Mouse (Mus musculus) midbrain, embryonic 11.5 days (tissue): Measurements from ENCODE around the gene Sgsm2. TPM values are rescaled to one million over a fixed set of nuclear protein-coding genes. Genes with fewer than 3 reads are reported as not detected.

ENCODE experiments used
- ATAC-seq: fragments of 200-750 bp; cut with Nextera tagmentation; 2 replicates; pipeline ENCODE4 v1.8.0; 2017; ENCODE audit warnings: moderate TSS enrichment, moderate library complexity; ENCODE audit not compliant: low FRiP score
- DNase-seq: peaks from one replicate; pipeline ENCODE4 v3.0.0; 2015; ENCODE audit warnings: low spot score; ENCODE audit errors: missing footprints
- H3K27ac ChIP-seq: fragments of 300-500 bp; sonication (generic); 2 replicates; pipeline ENCODE4 v1.5.1; 2014; ENCODE audit warnings: low read depth, low read length
- H3K27me3 ChIP-seq: fragments of 300-500 bp; sonication (generic); 2 replicates; pipeline ENCODE4 v1.6.1; 2014; ENCODE audit warnings: mild to moderate bottlenecking, low read length, moderate library complexity, mixed read lengths; ENCODE audit not compliant: control insufficient read depth, insufficient read depth
- H3K36me3 ChIP-seq: fragments of 300-500 bp; sonication (generic); 2 replicates; pipeline ENCODE4 v1.6.1; 2014; ENCODE audit warnings: mild to moderate bottlenecking, low read length, moderate library complexity, mixed read lengths; ENCODE audit not compliant: control insufficient read depth, insufficient read depth
- H3K4me1 ChIP-seq: fragments of 300-500 bp; sonication (generic); 2 replicates; pipeline ENCODE4 v1.6.1; 2014; ENCODE audit warnings: low read length; ENCODE audit not compliant: control insufficient read depth, insufficient read depth
- H3K4me2 ChIP-seq: fragments of 300-500 bp; sonication (generic); 2 replicates; pipeline ENCODE4 v1.6.1; 2014; ENCODE audit warnings: mild to moderate bottlenecking, moderate library complexity
- H3K4me3 ChIP-seq: fragments of 300-500 bp; sonication (generic); 2 replicates; pipeline ENCODE4 v1.5.1; 2014; ENCODE audit warnings: low read depth, low read length
- H3K9ac ChIP-seq: fragments of 300-500 bp; sonication (generic); 2 replicates; pipeline ENCODE4 v1.6.1; 2014; ENCODE audit warnings: low read length
- H3K9me3 ChIP-seq: fragments of 300-500 bp; sonication (generic); 2 replicates; pipeline ENCODE4 v1.6.1; 2016; ENCODE audit warnings: low read length; ENCODE audit not compliant: control insufficient read depth
- WGBS: fragments of 180-500 bp; shearing (Covaris S2); extraction: QIAGEN DNeasy Blood & Tissue Kit; methylation state at CpG from one replicate; pipeline ENCODE4 v1.1.7; 2014; 5-methylcytosine and 5-hydroxymethylcytosine counted together
- polyA plus RNA-seq: library from polyadenylated mRNA; unstranded; fragments of >200 nt; fragmentation: Nextera tagmentation; extraction: Ambion mirVana; gene quantifications from 2 replicates; pipeline ENCODE4 v1.2.1, GENCODE M21; 2014

Gene Sgsm2
- polyA plus RNA-seq, 1 experiment from 2014 or later: 6.8 TPM

DNA sequence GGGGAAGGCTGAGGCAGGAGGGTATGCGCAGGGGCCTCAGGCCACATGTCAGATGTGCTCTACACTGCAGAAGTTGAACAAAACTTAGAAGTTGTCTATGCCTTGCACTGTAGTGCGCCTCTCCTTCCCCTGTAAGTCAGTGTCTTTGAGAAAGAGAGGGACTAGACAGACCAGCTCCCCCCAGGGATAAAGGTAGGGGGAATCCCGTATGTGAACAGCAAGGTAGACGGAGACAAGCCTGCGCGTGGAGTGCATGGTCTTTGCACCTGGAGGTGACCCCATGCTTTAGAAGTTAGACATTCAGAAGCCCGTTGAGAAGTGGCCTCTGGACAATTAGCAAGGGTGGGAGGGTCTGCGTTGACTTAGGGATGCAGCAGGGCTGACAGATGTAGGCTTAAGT is 56.1 kb downstream of the Sgsm2 start:
- Histone ChIP-seq H3K4me2 (no peak overlapping the region), H3K27me3 (no peaks in the 10 kb centered on the region), H3K9ac (peak overlapping the region; percentile 5; the same call in 1 of the 2 replicates), H3K9me3 (peaks cover 3% of the 10 kb centered on the region; the same call in 1 of the 2 replicates), H3K27ac (no peak overlapping the region), H3K4me1 (peaks cover 15% of the 10 kb centered on the region), H3K36me3 (peaks cover 6% of the 10 kb centered on the region; the same call in 1 of the 2 replicates), H3K4me3 (no peak overlapping the region)
- ATAC-seq: no peak
- DNase-seq: no peak
- 89% methylated on average over 8 of the region's 8 CpGs for WGBS

DNA sequence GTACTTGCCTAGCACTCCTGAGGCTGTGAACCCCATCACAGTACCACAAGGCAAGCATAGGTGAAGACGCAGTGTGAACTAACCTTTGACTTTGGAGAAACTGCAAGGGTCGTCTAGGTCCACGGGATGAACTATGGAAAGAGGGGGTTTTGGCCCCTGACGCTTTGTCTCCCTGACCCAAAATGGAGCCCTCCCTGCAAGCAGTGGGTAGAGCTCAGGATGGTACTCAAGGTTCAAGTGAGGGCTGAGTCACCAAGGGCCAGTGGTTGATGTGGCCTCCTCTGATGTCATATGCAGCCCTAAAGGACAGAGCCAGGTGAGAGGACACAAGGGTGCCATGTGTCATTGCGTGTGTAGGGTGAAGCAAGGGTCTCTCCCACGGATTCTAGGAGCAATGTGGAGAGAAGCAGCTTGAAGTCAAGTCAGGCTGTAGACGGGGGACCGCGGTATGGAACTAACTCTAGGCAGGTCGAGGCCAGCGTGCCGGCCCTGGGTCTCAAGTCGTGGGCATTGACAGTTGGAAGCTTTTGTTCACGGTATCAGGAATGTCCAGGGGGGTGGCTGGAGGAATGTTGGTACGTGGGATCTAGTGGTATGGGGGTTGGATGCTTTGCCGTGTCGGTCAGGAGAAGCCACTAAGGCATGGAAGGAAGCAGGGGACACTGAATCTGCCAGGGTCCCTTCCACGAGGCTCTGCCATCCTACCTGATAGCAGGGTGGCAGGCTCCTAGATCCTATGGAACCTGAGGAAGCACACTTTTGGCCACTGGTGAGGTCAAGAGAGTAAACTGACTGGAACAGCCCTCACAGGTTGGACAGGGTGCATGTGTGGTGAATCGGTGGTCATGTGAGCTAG is 56.8 kb downstream of the Sgsm2 start:
- no peaks in the 10 kb centered on the region for H3K9me3 ChIP-seq
- no peak overlapping the region for H3K4me3 ChIP-seq
- WGBS: 92% methylated on average over 19 of the region's 19 CpGs
- no peak overlapping the region for H3K9ac ChIP-seq
- H3K27ac ChIP-seq: no peak overlapping the region
- ATAC-seq (no peak), DNase-seq (no peak)
- H3K4me2 ChIP-seq: no peak overlapping the region
- H3K4me1 ChIP-seq: peaks cover 15% of the 10 kb centered on the region
- no peaks in the 10 kb centered on the region for H3K27me3 ChIP-seq
- H3K36me3 ChIP-seq: peaks cover 4% of the 10 kb centered on the region; the same call in 1 of the 2 replicates

- Histone ChIP-seq H3K4me3 (no peak overlapping the region; the same call in 1 of the 2 replicates), H3K9me3 (no peaks in the 10 kb centered on the region), H3K4me2 (peak overlapping the region; percentile 90), H3K27ac (no peak overlapping the region; the same call in 1 of the 2 replicates), H3K27me3 (no peaks in the 10 kb centered on the region), H3K36me3 (peaks cover 4% of the 10 kb centered on the region; the same call in 1 of the 2 replicates), H3K9ac (no peak overlapping the region), H3K4me1 (peaks cover 19% of the 10 kb centered on the region)
- WGBS: 51% methylated on average over 6 of the region's 6 CpGs
- DNase-seq (no peak), ATAC-seq (no peak)
Observed at GRCm38 (mm10) chr11:74838971-74839370, 57.9 kb downstream of the Sgsm2 start.

- peak; percentile 73 for ATAC-seq
- H3K9ac ChIP-seq: peak overlapping the region; percentile 71
- no peaks in the 10 kb centered on the region for H3K9me3 ChIP-seq
- peak overlapping the region; percentile 82 for H3K27ac ChIP-seq
- H3K4me1 ChIP-seq: peaks cover 22% of the 10 kb centered on the region
- peak overlapping the region; percentile 58 for H3K4me3 ChIP-seq
- H3K27me3 ChIP-seq: no peaks in the 10 kb centered on the region
- WGBS: under 1% methylated on average over 35 of the region's 35 CpGs
- peaks cover 4% of the 10 kb centered on the region; the same call in 1 of the 2 replicates for H3K36me3 ChIP-seq
- DNase-seq: peak; percentile 98
- peak overlapping the region; percentile 90 for H3K4me2 ChIP-seq
Observed at GRCm38 (mm10) chr11:74838441-74838840, 58.4 kb downstream of the Sgsm2 start.

GRCm38 (mm10) chr11:74837694-74838431 is 59.0 kb downstream of the Sgsm2 start:
- Histone ChIP-seq H3K9me3 (no peaks in the 10 kb centered on the region), H3K27me3 (no peaks in the 10 kb centered on the region), H3K36me3 (peaks cover 3% of the 10 kb centered on the region; the same call in 1 of the 2 replicates), H3K9ac (peak overlapping the region; percentile 71), H3K4me1 (peaks cover 27% of the 10 kb centered on the region), H3K4me2 (peak overlapping the region; percentile 90), H3K4me3 (peak overlapping the region; percentile 58), H3K27ac (peak overlapping the region; percentile 82)
- DNase-seq (peak; percentile 97), ATAC-seq (peak; percentile 84)
- under 1% methylated on average over 53 of the region's 54 CpGs for WGBS

GRCm38 (mm10) chr11:74837056-74837693 is 59.7 kb downstream of the Sgsm2 start:
- H3K4me2 ChIP-seq: peak overlapping the region; percentile 90
- no peaks in the 10 kb centered on the region for H3K36me3 ChIP-seq
- peak overlapping the region; percentile 82; the same call in 1 of the 2 replicates for H3K27ac ChIP-seq
- H3K9me3 ChIP-seq: no peaks in the 10 kb centered on the region
- peak overlapping the region; percentile 71 for H3K9ac ChIP-seq
- H3K4me3 ChIP-seq: peak overlapping the region; percentile 58
- no peaks in the 10 kb centered on the region for H3K27me3 ChIP-seq
- H3K4me1 ChIP-seq: peaks cover 32% of the 10 kb centered on the region
- DNase-seq (no peak), ATAC-seq (no peak)
- 46% methylated on average over 16 of the region's 16 CpGs for WGBS

- Histone ChIP-seq H3K27me3 (no peaks in the 10 kb centered on the region), H3K9ac (no peak overlapping the region), H3K4me2 (no peak overlapping the region; the same call in 1 of the 2 replicates), H3K27ac (no peak overlapping the region), H3K9me3 (no peaks in the 10 kb centered on the region), H3K4me3 (no peak overlapping the region), H3K4me1 (peaks cover 32% of the 10 kb centered on the region), H3K36me3 (no peaks in the 10 kb centered on the region)
- ATAC-seq (no peak), DNase-seq (no peak)
- WGBS: 90% methylated on average over 22 of the region's 22 CpGs
Observed at GRCm38 (mm10) chr11:74836225-74837055, 60.4 kb downstream of the Sgsm2 start.

DNA sequence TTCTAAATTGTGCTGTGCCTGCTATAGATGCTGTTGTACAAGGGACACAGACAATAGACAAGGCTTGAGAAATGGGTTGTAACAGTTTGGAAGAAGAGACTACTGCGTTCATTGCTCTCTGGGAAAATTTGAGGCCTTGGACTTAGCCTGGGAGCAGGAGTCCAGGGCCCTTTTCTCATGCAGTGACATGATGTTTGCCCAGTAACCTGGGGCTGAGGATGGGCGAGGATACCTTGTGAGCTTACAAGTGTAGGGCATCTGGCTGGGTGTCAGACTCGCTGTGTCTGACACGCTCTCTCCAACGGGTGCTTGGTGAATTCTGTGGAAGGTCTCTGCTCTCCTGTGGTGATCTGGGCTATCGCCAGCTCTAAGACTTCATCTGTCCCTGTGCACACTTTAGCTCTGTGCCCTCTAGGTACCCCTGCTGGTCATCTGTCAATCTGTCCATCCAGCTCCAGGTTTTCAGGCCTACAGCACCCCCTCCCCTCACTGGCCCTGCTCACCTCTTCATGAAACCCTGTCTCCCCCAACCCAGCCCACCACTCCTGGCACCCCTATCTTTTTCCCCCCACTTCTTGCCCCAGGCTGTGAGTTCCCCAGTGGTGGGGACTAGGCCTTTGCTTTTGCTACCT is 61.2 kb downstream of the Sgsm2 start:
- Histone ChIP-seq H3K9ac (no peak overlapping the region), H3K4me1 (peaks cover 32% of the 10 kb centered on the region), H3K27ac (no peak overlapping the region), H3K4me2 (no peak overlapping the region), H3K9me3 (no peaks in the 10 kb centered on the region), H3K36me3 (no peaks in the 10 kb centered on the region), H3K4me3 (no peak overlapping the region), H3K27me3 (no peaks in the 10 kb centered on the region)
- ATAC-seq (no peak), DNase-seq (no peak)
- 85% methylated on average over 6 of the region's 6 CpGs for WGBS
